Mouse (Mus musculus): ENCODE data around the gene Upk1a. TPM values are rescaled to one million over a fixed set of nuclear protein-coding genes. Genes with fewer than 3 reads are reported as not detected.

The Upk1a gene
- total RNA-seq, 2 experiments from 2014 or later = 0.48 to 0.96 TPM

DNA sequence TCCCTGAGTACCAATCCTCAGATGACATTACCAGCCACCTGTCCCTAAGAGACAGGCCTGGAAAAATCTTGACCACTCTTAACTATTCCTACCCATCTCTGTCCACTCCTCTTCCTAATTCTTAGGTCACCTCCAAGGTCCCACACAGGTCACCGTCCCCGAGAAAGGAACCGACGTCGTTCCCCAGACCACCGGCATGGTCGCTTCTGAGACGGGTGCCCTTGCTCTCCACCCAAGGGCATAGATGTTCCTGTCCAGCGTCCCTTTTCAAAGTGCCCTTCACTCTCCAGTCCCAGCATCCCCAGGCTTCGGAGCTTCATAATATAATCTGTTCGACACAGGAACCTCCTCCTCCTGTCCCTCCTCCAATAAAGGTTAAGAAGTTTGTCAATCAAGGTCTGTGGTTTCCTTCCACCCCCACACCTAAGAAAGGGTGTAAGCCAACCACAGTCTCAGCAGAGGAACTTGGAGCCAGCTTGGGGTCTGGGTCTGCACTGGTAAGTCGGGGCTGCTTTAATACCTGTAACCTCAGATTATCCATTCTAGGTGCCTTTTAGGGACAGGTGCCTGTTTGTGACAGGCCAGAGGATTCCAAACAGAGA lies 47.6 kb downstream of the Upk1a start, which contains the start of gene Igflr1:
TSS of gene Igflr1 (plus strand) at position 458 of the 602 bp plus-strand sequence.
- no peak within 1 kb of the TSS for H3K4me3 ChIP-seq
- no peak for DNase-seq (ENCODE audit: extremely low spot score in 1 of 2, low spot score in 2 of 2)
- TF ChIP-seq CTCF (IDR thresholded peaks at IDR 0.05) = no peak
- no peak within 1 kb of the TSS for H3K27ac ChIP-seq
- intact Hi-C loops (cut with DNase I) = no loop called here

DNA sequence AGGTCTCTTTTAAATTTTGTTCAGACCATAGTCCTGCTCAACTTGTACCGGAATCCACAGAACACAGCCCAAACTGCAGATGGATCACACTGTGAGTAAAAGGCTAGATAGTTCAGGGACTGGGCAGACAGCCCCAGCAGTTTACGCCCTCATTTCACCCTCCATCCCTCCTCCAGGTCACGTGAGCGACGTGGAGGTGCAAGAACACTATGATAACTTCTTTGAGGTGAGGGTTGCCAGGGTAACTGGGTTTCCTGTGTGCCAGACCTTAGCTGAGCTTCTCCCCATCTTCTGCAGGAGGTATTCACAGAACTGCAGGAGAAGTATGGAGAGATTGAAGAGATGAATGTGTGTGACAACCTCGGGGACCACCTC lies 48.8 kb downstream of the Upk1a start:
- no peak for DNase-seq (ENCODE audit: extremely low spot score in 1 of 2, low spot score in 2 of 2)
- no peak for TF ChIP-seq CTCF (IDR thresholded peaks at IDR 0.05)
- Histone ChIP-seq H3K27ac (no peak overlapping the region), H3K4me3 (peak overlapping the region; percentile 76)
- intact Hi-C loops (cut with DNase I) = loop anchor here (2.0 kb wide), 1 partner anchor 25 kb away; the partner anchor contains the start of gene Kmt2b

DNA sequence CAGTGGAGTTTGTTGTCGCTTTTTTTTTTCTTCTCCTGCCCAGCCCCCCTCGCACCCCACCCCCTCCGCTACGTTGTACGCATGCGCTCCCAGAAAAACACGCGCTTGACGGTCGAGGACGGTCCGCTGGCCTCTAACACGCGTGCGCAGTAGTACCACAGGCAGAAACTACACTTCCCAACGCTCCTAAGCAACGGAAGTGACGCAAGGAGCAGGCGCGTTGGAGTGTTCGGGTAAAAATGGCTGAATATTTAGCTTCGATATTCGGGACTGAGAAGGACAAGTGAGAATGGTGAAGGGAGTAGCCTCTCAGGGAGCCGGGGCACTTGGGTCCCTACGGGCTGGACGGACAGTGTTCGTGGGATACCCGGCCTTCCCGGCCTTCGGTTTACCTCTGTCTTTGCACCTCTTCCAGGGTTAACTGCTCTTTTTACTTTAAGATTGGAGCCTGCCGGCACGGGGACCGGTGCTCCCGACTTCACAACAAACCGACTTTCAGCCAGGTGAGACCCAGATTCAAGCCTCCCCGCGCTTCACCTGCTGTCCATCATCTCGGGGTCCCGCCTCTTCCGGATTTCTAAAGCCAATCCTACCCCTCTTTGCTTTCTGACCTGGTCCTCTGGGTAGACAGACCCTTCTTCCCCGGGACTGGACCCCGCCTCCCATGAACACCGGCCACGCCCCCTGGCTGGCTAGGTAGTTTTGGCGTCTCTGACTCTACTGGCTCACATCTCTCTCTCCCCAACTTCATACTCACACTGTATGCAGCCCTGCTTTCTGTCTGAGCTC lies 49.3 kb downstream of the Upk1a start, which contains the start of the genes U2af1l4, Gm49396 and Psenen:
TSS of gene U2af1l4 (plus strand) at position 185 of the 789 bp plus-strand sequence.
TSS of gene Gm49396 (plus strand) at position 228 of the 789 bp plus-strand sequence.
TSS of gene Psenen (minus strand) at position 511 of the 789 bp plus-strand sequence.
- peak; percentile 92 to 94 for DNase-seq (ENCODE audit: extremely low spot score in 1 of 2, low spot score in 2 of 2)
- H3K27ac ChIP-seq = peak within 1 kb of the TSS; percentile 99
- intact Hi-C loops (cut with DNase I) = loop anchor here (2.0 kb wide), 1 partner anchor 25 kb away; the partner anchor contains the start of gene Kmt2b
- peak within 1 kb of the TSS; percentile 76 for H3K4me3 ChIP-seq
- TF ChIP-seq CTCF (IDR thresholded peaks at IDR 0.05) = no peak

DNA sequence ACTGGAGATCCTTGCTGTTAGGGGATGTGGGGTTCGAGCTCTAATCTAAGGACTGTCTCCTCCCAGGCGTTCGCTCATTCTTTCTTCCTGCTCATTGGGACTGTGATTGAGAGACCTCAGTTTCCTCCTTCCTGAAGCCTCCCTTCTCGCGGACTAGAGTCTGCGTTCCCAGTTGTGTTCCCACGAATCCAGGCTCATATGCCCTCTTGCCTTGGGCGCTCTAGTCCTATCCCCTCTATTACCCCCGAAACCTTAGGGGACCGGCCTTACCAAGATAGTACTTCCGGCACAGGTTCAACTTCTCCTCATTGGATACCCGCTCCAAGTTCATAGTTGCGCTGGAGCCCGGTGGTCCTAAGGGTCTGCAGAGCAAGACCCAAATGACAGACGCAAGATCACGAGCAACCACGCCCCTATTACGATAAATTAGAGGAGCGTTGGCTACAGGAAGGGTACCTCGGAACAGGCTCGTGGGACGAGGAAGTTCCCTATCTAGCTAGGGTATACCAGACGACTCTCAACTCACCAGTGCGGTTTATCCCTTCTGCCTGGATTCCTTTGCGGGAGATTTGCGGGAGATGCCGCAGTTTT lies 50.0 kb downstream of the Upk1a start:
- intact Hi-C loops (cut with DNase I) = loop anchor here (2.0 kb wide), 1 partner anchor 26 kb away; the partner anchor contains the start of gene Kmt2b
- peak overlapping the region; percentile 76 for H3K4me3 ChIP-seq
- H3K27ac ChIP-seq = peak overlapping the region; percentile 99
- no peak for TF ChIP-seq CTCF (IDR thresholded peaks at IDR 0.05)
- DNase-seq (ENCODE audit: extremely low spot score in 1 of 2, low spot score in 2 of 2) = peak in 1 of 2 experiments; percentile 32

DNA sequence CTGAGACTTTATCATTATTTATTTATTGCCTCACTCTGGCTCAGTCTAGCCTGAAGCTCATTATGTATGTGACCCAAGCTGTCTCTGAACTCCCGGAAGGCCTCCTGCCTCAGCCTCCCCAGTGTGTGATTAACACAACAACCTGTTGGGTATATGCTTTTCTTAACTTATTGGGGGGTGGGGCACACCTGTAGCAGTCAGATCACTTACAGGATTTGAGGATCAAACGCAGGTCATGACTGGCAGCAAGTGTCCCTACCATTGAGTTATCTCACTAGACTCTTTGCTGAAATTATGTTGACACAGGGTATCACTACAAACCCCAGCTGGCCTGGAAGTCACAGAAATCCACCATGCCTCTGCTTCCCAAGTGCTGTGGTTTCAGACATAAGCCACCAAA lies 52.4 kb downstream of the Upk1a start:
- no peak overlapping the region for H3K4me3 ChIP-seq
- no peak for DNase-seq (ENCODE audit: extremely low spot score in 1 of 2, low spot score in 2 of 2)
- intact Hi-C loops (cut with DNase I) = no loop called here
- no peak for TF ChIP-seq CTCF (IDR thresholded peaks at IDR 0.05)
- peak overlapping the region; percentile 55; the same call in 1 of the 2 replicates for H3K27ac ChIP-seq

DNA sequence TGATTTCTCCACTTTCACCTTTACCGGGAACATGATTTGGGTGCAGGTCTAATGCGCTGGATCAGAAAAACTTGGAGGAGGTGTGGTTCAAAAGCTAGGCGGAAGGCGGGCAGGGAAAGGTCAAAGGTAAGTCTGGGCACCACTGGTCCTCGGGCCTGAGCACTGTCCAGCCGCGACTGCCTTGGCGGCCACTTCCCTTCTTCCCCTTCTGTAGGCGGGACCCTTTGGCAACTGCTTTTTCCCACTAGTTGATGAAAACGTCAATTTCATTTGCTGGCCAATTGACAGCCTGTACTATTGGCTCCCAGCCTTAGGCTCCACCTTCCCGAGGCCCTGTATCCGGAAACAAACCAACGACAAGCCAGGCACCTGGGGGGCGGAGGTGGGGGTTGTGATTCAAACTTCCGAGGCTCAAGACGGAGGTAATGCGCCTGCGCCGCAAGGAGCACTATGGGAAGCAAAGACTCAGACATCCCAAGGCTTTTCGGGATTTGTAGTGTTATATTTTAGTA lies 53.1 kb downstream of the Upk1a start, which contains the start of gene Lin37:
TSS of gene Lin37 (minus strand) at position 396 of the 512 bp plus-strand sequence.
- Histone ChIP-seq H3K4me3 (peak within 1 kb of the TSS; percentile 70), H3K27ac (peak within 1 kb of the TSS; percentile 91)
- no peak; the same call in 1 of the 2 replicates for TF ChIP-seq CTCF (IDR thresholded peaks at IDR 0.05)
- peak; percentile 95 to 98 for DNase-seq (ENCODE audit: extremely low spot score in 1 of 2, low spot score in 2 of 2)
- intact Hi-C loops (cut with DNase I) = no loop called here

DNA sequence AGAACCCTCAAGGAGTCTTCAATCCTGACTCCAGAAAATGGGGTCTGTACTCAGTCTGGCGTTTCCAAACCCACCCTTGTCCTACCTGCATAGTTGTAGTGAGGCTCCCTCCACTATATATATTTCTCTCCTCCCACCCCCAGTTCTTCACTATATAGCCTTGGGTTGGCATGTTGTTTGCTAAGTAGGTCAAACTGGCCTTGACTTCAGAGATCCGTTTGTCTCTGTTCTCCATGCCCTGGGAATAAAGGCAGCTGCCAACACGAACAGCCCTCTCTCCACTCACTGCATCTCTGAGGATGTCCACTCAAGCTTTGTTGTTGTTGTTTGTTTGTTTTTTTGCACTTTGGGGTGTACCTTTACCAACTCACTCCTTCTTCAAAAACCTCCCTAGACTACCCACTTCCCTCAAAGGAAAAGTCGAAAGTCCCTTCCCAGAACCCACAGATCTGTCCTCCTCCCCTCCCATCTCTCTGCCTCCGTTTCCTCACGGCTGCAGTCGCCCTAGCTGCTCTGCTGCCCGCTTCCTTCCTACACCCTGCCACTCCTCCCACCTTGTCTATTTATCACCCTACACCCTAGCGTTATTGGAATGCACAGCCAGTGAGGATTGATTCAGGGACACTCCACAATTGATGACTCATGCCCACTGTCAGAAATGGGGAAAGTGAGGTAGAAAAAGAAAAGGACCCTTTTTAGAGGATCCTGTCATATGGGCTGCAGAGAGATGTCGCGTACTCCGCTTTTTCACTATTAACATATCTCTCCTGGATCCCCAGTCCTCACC lies 53.8 kb downstream of the Upk1a start:
- no peak; the same call in 1 of the 2 replicates for TF ChIP-seq CTCF (IDR thresholded peaks at IDR 0.05)
- intact Hi-C loops (cut with DNase I) = no loop called here
- Histone ChIP-seq H3K4me3 (peak overlapping the region; percentile 70), H3K27ac (peak overlapping the region; percentile 91)
- DNase-seq (ENCODE audit: extremely low spot score in 1 of 2, low spot score in 2 of 2) = no peak

DNA sequence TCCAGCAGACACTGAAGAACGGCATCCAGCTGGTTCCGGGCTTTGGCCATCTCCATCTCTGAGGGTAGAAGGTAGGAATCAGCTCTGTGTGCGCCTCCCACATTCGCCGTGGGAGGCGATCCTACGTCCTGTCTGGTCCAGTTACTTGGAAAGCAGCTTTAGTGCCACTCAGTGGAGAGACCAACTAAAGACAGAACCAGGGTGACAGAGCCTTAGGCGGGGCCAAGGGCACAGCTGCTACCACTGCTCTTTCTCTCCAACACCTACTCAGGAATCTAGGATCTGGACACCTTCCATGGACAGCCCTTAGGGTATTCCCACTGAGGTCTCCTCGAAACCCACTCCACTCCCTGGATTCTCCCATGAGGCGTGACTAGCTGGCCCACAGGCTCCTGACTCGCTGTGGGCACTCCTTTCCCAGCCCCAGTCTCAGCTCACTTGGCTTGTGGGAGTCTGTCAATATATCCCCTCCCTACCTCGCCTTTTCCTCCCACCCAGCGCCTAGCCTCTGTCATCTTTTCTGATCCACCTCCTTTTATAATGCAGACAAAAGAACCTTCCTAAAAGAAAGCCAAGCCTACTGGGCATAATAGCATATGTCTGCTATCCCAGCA lies 54.6 kb downstream of the Upk1a start:
- Histone ChIP-seq H3K27ac (peak overlapping the region; percentile 91), H3K4me3 (peak overlapping the region; percentile 70)
- no peak; the same call in 1 of the 2 replicates for TF ChIP-seq CTCF (IDR thresholded peaks at IDR 0.05)
- DNase-seq (ENCODE audit: extremely low spot score in 1 of 2, low spot score in 2 of 2) = no peak
- intact Hi-C loops (cut with DNase I) = no loop called here

DNA sequence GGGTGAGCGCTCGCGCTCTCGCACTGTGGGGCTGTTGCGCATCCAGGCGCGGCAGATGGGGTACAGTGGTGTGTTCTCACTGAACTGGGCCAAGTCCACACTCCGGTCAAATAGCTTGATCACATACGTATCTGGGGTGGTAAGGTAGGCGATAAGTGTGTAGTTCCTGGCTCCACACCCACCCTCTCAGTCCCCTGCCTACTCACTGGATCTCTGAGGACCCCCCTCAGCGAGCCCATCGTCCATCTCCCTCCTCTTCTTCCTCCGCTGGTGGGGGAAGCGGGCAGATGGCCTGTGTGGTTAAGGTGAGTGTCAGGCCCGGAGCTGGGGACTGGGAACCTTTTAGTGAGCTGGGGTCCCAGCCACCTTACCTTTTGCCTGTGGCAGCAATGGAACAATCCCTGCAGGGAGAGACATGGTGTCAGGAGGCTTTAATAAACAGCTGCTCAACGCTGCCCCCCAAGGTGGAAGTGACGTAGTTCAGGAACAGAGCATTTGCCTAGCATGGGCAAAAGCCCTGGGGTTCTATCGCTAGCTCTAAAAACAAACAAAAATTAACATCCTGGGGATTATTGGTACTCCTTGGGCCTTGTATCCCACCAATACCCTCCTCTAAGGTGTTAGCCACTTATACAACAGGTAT lies 55.6 kb downstream of the Upk1a start:
- TF ChIP-seq CTCF (IDR thresholded peaks at IDR 0.05) = peak; percentile 32
- no peak for DNase-seq (ENCODE audit: extremely low spot score in 1 of 2, low spot score in 2 of 2)
- no peak overlapping the region for H3K4me3 ChIP-seq
- H3K27ac ChIP-seq = no peak overlapping the region
- intact Hi-C loops (cut with DNase I) = no loop called here

Data from left cerebral cortex, adult 2 months (tissue).